Mouse (Mus musculus) limb, embryonic 14.5 days (tissue): ENCODE measurements around the gene Gm47283. TPM values are rescaled to one million over a fixed set of nuclear protein-coding genes. Genes with fewer than 3 reads are reported as not detected.
"Not testable (repeated sequence)": the region's sequence is repeated elsewhere in the genome, so short reads cannot be mapped to it uniquely, and the experiment has no call there.

ENCODE experiments used
- ATAC-seq: fragments of 200-750 bp; cut with Nextera tagmentation; 2 replicates; pipeline ENCODE4 v1.8.0; 2017; ENCODE audit warnings: low read depth, moderate number of reproducible peaks, moderate TSS enrichment; ENCODE audit not compliant: low FRiP score
- DNase-seq: peaks from one replicate; pipeline ENCODE4 v3.0.0-alpha.2; 2015; ENCODE audit warnings: low spot score
- H3K27ac ChIP-seq: fragments of 300-500 bp; sonication (generic); replicated peaks from 2 replicates; pipeline ENCODE4 v1.5.1; 2014; ENCODE audit warnings: low read depth, mild to moderate bottlenecking, low read length, moderate library complexity, mixed read lengths
- H3K27me3 ChIP-seq: fragments of 300-500 bp; sonication (generic); 2 replicates; pipeline ENCODE4 v1.6.1; 2014; ENCODE audit warnings: low read length, mixed read lengths; ENCODE audit not compliant: control insufficient read depth, insufficient read depth
- H3K36me3 ChIP-seq: fragments of 300-500 bp; sonication (generic); 2 replicates; pipeline ENCODE4 v1.6.1; 2014; ENCODE audit warnings: mild to moderate bottlenecking, low read length, moderate library complexity, mixed read lengths; ENCODE audit not compliant: control insufficient read depth, insufficient read depth
- H3K4me1 ChIP-seq: fragments of 300-500 bp; sonication (generic); 2 replicates; pipeline ENCODE4 v1.6.1; 2014; ENCODE audit warnings: antibody characterized with exemption, low read length, mixed read lengths; ENCODE audit not compliant: control insufficient read depth, insufficient read depth
- H3K4me2 ChIP-seq: fragments of 300-500 bp; sonication (generic); replicated peaks from 2 replicates; pipeline ENCODE4 v1.6.1; 2014; ENCODE audit warnings: low read depth, mild to moderate bottlenecking, low read length, moderate library complexity; ENCODE audit not compliant: severe bottlenecking
- H3K4me3 ChIP-seq: fragments of 300-500 bp; sonication (generic); replicated peaks from 2 replicates; pipeline ENCODE4 v1.5.1; 2014; ENCODE audit warnings: low read length
- H3K9ac ChIP-seq: fragments of 300-500 bp; sonication (generic); 2 replicates; pipeline ENCODE4 v1.6.1; 2014; ENCODE audit warnings: mild to moderate bottlenecking, low read depth, low read length, moderate library complexity; ENCODE audit not compliant: severe bottlenecking
- H3K9me3 ChIP-seq: fragments of 300-500 bp; sonication (generic); 2 replicates; pipeline ENCODE4 v1.6.1; 2016; ENCODE audit warnings: low read length; ENCODE audit not compliant: control insufficient read depth
- POLR2A ChIP-seq: fragments of 200-500 bp; IDR thresholded peaks from 2 replicates; pipeline ENCODE4 v1.8.0; 2012; ENCODE audit warnings: inconsistent platforms, mild to moderate bottlenecking, moderate library complexity, borderline replicate concordance; ENCODE audit not compliant: insufficient read depth, insufficient read length; ENCODE audit errors: extremely low read depth
- WGBS: fragments of 180-500 bp; shearing (Covaris S2); extraction: QIAGEN DNeasy Blood & Tissue Kit; methylation state at CpG from one replicate; pipeline ENCODE4 v1.1.7; 2014; 5-methylcytosine and 5-hydroxymethylcytosine counted together
- polyA plus RNA-seq, 2 experiments: library from polyadenylated mRNA; depleted of rRNA in 1 of 2; stranded (reverse) in 1 of 2; unstranded in 1 of 2; fragments of >200 nt; fragmentation: Nextera tagmentation in 1 of 2; extraction: Ambion mirVana in 1 of 2; gene quantifications; 2 replicates each; pipeline versions ENCODE4 v1.2.1 to v1.2.3; 2012 to 2014

The Gm47283 gene
- not detected in 2 replicates for polyA plus RNA-seq (2012; rRNA removed)
- polyA plus RNA-seq (2014; fragmentation: Nextera tagmentation; extraction: Ambion mirVana): not detected in 2 replicates

- ATAC-seq, H3K4me1 ChIP-seq, H3K27me3 ChIP-seq, H3K4me2 ChIP-seq, H3K36me3 ChIP-seq, H3K9me3 ChIP-seq, H3K9ac ChIP-seq, H3K27ac ChIP-seq, H3K4me3 ChIP-seq, DNase-seq: not testable (repeated sequence)
- no CpG with 5 or more reads among the region's 48 CpGs for WGBS
Observed at GRCm38 (mm10) chrY:90784438-90784837, at the start of gene Gm47283. Gm47283 (plus strand) TSS chrY:90784738.

GRCm38 (mm10) chrY:90735181-90735895 lies 49.2 kb upstream of the Gm47283 start:
- H3K9ac ChIP-seq, H3K27me3 ChIP-seq, H3K4me2 ChIP-seq, H3K4me1 ChIP-seq, H3K4me3 ChIP-seq, DNase-seq, H3K27ac ChIP-seq, ATAC-seq: not testable (repeated sequence)
- Histone ChIP-seq H3K36me3 (peaks cover 36% of the 10 kb centered on the region), H3K9me3 (peaks cover 24% of the 10 kb centered on the region)
- 93% methylated on average over 1 of the region's 5 CpGs for WGBS

- not testable (repeated sequence) for H3K27me3 ChIP-seq, H3K4me2 ChIP-seq, ATAC-seq, DNase-seq, H3K9ac ChIP-seq, H3K27ac ChIP-seq, H3K4me3 ChIP-seq, H3K4me1 ChIP-seq
- 85% methylated on average over 4 of the region's 9 CpGs for whole genome bisulfite sequencing
- H3K36me3 ChIP-seq: peaks cover 40% of the 10 kb centered on the region
- H3K9me3 ChIP-seq: peaks cover 32% of the 10 kb centered on the region
Observed at GRCm38 (mm10) chrY:90736217-90737000, 48.1 kb upstream of the Gm47283 start.

GRCm38 (mm10) chrY:90737606-90738430 lies 46.7 kb upstream of the Gm47283 start:
- H3K27ac ChIP-seq: no peak overlapping the region
- H3K4me2 ChIP-seq: no peak overlapping the region
- no peak overlapping the region for H3K9ac ChIP-seq
- no peak for DNase-seq
- H3K9me3 ChIP-seq: peaks cover 44% of the 10 kb centered on the region
- ATAC-seq: no peak
- H3K4me1 ChIP-seq: no peaks in the 10 kb centered on the region
- no peaks in the 10 kb centered on the region for H3K27me3 ChIP-seq
- no peak overlapping the region for H3K4me3 ChIP-seq
- WGBS: 88% methylated on average over 7 of the region's 7 CpGs
- TF ChIP-seq POLR2A: no peak
- H3K36me3 ChIP-seq: peaks cover 46% of the 10 kb centered on the region

GRCm38 (mm10) chrY:90738431-90738680 lies 46.2 kb upstream of the Gm47283 start:
- no peak for TF ChIP-seq POLR2A
- Histone ChIP-seq H3K4me3 (no peak overlapping the region), H3K4me1 (no peaks in the 10 kb centered on the region), H3K9ac (no peak overlapping the region), H3K36me3 (peaks cover 46% of the 10 kb centered on the region), H3K27ac (no peak overlapping the region), H3K4me2 (no peak overlapping the region), H3K27me3 (no peaks in the 10 kb centered on the region), H3K9me3 (peaks cover 44% of the 10 kb centered on the region)
- ATAC-seq (no peak), DNase-seq (no peak)
- WGBS: 87% methylated on average over 1 of the region's 1 CpGs

DNA sequence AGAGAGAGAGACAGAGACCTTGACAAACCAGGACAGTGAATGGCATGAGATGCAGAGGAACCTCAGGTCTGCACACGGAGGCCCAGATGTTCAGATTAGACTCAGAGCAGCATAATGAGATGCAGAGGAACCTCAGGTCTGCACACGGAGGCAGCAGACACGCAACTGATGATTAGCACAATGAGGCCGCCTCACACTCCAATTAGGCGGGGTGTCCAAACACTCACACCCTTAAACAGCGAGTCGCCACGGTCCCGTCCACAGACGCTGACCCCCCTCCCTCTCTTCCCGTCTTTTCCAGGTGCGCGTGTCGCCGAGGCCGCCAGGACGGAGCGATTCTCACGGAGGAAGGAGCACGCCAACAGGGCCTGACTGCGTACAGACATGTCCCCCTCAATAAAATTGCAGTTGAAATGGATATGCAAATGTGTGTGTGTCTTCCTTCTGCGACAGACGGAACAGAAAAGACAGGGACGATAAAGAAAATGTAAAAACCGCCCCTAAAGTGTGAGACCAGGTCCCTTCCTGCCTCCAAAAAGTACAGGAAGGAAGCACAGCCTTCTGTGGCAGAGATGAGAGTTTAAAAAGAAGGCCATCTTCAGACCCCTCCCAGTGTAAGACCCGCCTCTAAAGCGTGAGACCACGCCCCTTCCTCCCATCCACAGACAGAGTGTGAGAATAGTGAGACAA lies 45.6 kb upstream of the Gm47283 start:
- not testable (repeated sequence) for H3K4me2 ChIP-seq, H3K27me3 ChIP-seq, H3K9ac ChIP-seq, H3K27ac ChIP-seq, H3K4me1 ChIP-seq, H3K4me3 ChIP-seq
- WGBS: 82% methylated on average over 28 of the region's 28 CpGs
- ATAC-seq (peak; percentile 32), DNase-seq (peak; percentile 55)
- Histone ChIP-seq H3K9me3 (peaks cover 49% of the 10 kb centered on the region), H3K36me3 (peaks cover 46% of the 10 kb centered on the region)

GRCm38 (mm10) chrY:90739531-90740012 lies 45.0 kb upstream of the Gm47283 start:
- not testable (repeated sequence) for H3K9ac ChIP-seq, H3K4me2 ChIP-seq, DNase-seq, H3K4me3 ChIP-seq, H3K27me3 ChIP-seq, H3K27ac ChIP-seq, H3K4me1 ChIP-seq
- WGBS: 64% methylated on average over 11 of the region's 11 CpGs
- ATAC-seq: peak; percentile 16; the same call in 1 of the 2 replicates
- peaks cover 47% of the 10 kb centered on the region for H3K36me3 ChIP-seq
- H3K9me3 ChIP-seq: peaks cover 54% of the 10 kb centered on the region
